Mouse (Mus musculus) cerebellum, postnatal 14 days (tissue): ENCODE data around the gene Smurf1.

Source experiments
- DNase-seq, 2 experiments: peaks; one replicate each; pipeline ENCODE4 v3.0.0; 2021; ENCODE audit warnings: mixed read lengths in 2 of 2

The Smurf1 gene

DNA sequence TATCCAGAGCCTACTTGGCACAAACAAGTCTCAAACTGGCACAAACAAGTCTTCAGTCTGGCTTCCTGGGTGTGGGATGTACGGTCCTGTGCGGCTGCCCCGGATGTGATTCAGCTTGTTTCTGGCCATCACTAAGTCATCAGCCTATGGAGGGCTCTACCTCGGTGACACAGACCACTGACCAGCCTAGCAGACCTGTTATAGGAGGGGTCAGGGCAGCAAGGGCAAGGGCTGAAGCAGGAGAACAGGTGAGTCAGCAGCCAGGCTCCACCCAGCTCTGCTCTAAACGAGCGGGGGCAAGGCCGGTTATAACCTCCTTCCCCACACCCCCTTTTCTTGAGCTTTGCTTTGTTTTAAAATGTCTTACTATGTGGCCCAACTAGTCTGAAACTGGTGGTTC, 11.2 kb downstream of the Smurf1 start:
- DNase-seq, result no peak

DNA sequence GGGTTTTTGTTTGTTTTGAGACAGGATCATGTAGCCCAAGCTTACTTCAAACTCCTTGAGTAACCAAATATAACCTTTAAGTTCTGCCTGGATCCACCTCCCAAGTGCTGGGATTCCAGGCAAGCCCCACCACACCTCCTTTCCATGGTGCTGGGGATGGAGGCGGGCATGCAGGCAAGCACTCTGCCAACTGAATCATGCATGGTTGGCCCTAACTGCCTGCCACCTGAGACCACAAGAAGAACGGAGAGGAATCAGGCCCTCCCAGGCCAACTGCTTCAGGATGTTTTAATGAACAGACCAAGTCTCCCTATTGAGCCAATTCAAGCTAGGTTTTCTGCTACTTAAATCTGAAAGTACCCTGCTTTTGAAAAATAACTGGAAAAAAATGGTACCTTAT, 13.1 kb downstream of the Smurf1 start:
- DNase-seq, result peak in 1 of 2 experiments; percentile 46

DNA sequence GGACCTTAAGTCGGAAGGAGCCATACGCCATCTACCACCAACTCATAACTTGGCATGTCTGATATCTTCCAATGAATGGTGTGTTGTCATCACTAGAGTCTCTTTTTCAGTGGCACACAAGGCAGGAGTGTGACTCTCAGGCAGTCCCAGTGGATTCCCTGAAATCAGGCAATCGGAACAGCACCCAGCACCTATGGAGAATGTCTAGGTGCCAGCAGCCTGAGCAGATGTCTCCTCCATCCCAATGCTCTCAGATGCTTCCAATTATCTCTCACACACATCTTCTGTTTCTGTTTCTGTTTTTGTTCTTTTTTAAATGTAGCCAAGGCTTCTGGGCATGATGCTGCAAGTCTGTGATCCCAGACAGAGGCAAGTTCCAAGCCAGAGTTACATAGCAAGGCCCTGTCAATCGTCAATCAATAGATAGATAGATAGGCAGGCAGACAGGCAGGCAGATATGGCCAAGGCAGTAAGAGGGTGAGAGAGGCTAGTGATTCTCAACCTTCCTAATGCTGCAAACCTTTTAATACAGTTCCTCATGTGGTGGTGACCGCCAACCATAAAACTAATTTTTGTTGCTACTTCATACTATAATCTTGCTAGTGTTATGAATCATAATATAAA, 15.1 kb downstream of the Smurf1 start:
- DNase-seq, result no peak

DNA sequence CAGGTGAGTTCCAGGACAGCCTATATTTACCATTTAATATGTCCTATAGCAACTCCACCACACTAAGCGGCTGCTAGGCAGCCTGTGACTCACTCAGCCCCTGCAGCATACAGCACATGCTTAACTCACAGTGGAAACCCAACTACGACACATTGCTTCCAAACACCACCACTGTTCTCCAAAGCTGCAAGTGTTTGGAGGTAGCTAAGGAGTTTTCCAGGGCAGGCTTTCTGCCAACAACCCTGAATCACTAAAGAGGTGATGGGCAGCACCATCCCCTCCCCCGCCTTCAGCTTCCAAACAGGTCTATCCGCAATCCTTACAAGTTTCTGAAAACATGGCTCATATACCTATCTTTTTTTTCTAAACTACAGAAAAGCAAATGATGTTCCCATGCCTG, 15.8 kb downstream of the Smurf1 start:
- no peak for DNase-seq

DNA sequence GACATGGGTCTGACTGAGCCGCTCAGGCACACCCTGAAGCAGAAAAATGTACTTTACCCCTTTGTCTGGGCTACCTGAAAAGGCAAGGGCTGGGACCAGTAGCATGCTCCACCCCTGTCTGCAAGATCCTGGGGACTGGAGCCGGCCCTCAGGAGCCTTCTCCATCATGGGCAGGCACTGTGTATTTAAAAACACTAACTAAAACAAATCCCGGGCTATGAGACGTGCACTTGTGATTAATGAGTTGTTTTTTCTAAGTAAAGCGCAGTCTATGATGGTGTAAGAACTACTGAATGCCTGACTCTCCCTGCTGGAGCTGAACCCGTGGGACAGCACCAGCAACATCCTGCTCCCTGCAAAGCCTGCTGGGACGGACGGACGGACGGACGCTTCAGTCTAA, 17.2 kb downstream of the Smurf1 start:
- no peak for DNase-seq

DNA sequence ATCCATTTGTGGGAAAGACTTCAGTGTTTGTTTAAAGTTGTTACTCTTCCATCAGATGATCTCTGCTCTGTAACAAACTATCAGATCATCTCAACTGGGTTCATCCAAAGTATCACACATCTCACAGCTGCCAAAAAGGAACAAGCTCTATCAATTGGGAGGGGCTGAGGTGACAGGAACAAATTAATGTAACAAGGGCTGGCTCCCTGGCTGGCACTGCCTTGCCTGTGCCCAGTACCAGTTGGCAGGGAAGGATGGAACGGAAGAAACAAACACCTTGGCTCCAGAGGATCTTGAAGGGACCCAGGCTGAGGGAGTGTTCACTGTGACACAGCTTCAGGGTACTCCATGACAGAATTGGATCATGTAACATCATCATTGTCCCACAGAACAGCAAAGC, 17.6 kb downstream of the Smurf1 start:
- DNase-seq, result no peak

DNA sequence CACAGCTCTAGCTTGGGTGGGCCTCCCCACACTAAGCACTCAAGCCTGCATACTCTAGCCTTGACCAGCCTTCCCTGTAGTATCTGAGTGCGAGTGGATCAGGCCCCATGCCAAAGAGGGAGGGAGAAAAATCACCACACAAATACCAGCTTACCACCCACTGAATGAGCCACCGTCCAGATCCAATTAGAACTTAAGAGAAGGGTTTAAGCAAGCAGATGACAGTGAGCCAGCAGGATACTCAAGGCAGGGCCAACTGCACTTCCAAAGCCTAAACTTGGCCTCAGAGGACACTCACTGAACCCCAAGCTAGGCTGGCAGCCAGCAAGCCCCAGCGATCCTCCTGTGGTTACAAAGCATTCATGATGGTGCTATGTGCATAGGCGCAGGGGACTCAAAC, 19.6 kb downstream of the Smurf1 start:
- peak; percentile 68 to 76 for DNase-seq

DNA sequence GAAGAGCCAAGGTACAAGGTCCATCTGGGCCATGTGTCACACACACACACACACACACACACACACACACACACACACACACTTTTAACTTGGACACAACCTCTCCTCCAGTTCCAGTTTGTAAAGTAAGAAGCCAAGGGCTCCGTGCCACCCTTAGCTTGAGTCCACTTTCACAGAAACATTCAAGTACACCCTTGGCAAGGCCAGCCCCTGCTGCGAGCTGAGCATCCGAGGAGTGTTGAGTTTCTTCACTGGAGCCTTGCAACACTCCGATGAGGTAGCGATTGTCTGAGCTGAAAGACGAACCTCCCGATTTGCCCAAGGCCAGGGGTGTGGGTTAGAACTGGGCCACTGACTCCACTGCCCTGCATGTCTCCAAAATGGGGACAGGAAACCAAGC, 20.7 kb downstream of the Smurf1 start:
- DNase-seq, result no peak

DNA sequence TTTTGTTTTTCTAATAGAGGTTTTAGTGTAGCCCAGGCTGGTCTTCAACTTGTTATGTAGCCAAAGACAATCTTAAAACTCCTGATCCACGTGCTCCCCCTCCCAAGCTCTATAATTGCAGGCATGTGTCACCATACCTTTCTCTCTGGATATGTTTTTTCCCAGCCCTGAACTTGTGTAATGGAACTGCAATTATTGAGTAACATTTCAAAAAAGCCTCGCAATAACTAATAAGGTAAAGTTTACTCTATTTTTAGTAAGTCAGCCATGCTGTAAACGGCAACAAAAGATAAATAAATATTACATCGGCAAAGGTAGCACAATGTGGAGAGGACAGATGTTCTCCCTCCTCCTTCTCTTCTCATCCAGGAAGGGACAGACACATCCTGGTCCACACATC, 21.3 kb downstream of the Smurf1 start:
- DNase-seq, result no peak

DNA sequence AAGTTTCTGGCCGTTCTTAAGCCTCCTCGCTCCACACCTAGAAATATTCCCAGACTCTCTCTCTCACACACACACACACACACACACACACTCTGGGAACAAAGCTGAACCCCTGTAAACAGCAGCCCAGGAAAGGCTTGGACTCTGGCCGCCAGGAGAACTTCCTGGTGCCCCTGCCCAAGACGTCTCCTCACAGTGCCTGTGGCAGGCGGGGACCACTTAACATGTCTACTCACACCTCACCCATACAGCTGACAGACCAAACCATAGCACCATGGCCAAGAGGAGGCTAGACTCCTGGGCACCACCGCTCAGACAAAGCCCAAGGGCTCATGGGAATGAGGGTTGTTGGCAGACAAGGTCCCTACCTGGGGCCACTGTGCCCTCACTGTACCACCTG, 22.3 kb downstream of the Smurf1 start:
- DNase-seq, result no peak

DNA sequence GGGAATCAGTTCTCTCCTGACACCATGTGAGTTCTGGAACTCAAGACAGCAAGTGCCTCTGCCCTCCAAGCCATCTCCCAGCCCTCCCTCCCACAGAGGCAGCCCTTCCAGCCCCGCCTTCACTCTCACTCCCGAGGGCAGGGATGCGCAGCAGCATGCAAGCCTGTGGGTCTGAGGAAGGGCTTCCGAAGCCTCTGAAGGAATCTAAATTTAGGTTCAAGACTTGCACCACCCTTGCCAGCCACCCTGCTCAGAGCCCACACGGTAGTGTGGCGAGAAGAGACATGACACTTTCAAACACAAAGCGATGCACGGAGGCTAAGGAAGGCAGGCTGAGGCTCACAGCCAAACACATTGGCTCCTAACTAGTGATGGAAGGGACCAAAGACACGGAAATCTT, 23.2 kb downstream of the Smurf1 start:
- peak in 1 of 2 experiments; percentile 35 for DNase-seq

DNA sequence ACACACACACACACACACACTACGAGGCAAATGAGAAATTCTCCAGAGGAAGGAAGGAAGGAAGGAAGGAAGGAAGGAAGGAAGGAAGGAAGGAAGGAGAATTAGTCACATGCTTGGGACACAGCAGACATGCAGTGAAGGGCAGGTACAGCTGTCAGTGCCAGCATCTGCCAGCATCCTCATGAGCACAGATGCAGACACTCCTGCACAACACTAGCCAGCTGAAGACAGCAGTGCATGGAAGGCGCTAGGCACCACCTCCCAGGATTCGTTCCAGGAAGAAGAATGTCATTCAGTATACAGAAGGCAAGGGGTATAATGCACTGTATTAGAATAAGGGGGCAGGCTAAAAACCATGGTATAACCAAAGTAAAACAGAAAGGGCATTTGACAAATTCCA, 24.7 kb downstream of the Smurf1 start:
- DNase-seq, result no peak

DNA sequence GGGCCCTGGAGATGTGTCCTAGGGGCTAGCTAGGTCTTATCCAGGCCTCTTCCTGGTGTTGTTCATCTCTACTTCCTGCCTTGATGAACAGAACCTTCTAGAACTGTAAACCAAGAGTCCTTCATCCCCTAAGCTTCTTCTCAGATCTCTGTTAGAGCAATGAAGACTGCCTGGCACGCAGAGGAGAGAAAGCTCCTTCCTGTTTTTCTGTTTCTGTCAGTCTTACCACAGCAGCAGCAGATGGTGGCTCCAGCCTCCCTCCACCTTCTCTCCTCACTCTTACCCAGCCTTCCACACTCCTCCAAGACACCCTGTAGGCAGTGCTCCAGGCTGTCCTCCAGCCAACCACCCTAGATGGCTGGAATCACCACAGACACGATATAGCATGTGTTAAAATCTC, 28.3 kb downstream of the Smurf1 start:
- no peak for DNase-seq

DNA sequence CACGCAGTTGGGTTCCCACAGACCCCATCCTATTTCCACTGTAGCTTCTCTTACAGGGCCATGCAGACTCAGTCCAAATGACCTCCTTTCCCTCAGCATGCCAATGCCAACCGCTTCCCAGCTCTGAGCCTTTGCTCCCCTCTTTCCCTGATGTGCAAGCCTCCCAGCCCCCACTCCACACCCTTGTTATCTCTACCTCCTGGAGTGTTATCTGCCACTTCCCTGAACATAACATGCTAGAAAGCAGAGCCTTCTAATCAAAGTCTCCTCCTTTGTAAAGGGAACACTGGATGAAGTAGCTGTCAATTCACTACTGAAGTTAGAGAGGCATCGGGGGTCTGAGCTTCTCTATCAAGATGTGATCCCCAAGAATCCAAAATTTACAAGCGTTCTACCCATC, 32.2 kb downstream of the Smurf1 start:
- DNase-seq, result no peak

DNA sequence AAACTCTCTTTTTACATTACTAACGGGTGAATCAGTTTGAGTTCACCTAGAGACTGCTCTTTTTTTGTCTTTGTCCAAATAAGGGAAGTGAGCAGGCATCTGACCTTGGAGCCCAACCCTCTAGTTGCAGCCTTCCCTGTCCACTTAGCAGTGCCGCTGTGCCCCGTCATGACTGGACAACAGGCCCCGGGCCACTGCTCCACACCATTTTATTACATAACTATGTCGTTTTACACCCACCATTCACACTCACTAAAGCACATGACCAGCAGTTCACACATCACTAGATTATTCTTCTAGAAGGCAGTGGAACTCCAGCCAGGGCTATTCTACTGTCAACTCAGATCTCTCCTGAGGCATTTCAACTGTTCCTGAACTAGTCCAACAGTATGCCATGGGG, 33.8 kb downstream of the Smurf1 start:
- no peak for DNase-seq

DNA sequence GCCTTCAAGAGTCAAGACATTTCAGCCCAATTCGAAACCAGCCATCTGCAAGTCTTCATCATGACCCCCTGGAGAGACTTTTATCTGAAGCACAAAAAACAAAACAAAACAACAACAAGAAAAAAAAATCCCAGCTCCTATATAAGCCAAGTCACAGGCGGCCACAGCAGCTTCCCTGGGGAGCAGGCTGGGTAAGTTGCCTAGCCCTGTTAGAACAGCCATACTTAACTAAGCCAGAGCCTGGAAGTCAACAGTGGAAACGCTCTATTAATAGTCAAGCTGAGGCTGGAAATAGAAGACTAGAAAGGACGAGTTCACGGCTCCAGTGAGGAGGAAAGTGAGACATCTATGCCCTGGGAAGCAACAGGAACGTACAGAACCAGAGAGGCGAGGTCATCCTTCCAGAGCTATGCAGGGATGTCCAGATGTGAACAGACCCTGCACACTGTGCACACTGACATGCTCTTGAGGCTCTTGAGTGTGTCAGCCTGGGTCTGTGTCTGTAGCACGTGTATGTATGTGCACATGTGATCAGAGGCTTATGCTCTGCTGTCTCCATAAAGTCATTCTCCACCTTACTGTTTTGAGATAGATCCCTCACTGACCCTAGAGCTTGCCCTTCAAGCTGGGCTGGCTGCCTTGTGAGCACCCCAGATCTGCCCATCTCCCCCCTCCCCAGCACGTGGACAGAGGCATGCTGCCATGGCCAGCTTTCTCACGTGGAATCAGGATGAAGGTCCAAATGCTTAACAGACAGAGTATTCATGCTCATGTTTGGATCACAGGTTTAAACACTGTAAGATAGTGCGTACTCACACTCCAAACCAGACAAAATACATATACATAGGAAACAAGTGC, 36.6 kb downstream of the Smurf1 start:
- no peak for DNase-seq

DNA sequence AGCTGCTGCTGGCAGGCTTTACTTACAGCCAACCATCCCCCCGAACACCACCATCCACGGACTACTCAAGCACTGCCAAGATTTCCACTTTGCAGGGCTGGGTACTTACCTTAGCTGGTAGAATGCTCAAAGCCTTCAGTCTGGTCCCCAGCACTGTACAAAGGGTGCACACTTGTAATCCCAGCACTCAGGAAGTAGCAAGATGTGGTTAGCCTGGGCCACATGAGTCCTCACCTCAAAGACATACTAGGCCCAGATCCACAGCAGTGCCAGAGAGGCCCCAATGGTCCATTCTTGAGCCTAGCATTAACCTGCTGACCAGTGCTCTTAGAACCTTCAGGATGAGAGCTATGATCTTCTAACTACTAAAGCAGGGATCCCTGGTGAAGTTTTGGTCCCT, 39.4 kb downstream of the Smurf1 start:
- no peak for DNase-seq

DNA sequence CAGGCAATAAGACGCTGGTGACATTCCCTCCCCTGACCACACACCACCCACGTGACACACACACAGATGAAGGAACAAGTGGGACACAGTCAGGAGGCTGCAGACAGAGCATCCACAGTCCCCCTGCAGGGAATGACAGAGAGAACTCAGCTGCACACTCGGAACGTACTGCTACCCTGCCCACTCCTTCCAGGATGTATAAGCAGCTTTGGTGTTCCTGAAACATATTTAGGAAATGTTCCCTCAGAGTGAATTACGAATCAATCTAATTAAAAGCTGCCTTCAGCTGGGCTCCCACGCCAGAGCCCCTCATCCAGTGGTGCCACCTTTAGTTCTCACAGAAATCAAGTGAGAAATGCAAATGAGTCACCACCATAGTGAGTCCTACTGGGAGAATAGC, 42.3 kb downstream of the Smurf1 start:
- DNase-seq, result no peak

DNA sequence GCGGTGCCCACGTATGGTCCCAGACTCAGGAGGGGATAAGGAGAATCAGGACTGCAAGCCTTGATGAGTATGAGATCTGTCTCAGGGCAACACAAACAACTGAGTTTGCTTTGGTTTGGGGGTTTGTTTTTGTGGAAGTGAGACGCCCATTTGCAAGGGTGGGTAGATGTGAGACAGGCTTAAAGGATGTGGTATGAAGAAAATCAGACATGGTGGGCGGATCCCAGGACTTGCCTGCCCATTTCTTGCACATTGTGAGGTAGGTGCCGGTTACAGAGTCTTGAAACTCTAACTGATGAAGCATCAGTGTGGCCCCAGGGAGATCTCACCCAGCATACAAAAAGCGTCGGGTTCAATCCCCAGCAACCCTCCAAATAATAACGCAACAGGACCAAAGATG, 45.9 kb downstream of the Smurf1 start:
- no peak for DNase-seq

DNA sequence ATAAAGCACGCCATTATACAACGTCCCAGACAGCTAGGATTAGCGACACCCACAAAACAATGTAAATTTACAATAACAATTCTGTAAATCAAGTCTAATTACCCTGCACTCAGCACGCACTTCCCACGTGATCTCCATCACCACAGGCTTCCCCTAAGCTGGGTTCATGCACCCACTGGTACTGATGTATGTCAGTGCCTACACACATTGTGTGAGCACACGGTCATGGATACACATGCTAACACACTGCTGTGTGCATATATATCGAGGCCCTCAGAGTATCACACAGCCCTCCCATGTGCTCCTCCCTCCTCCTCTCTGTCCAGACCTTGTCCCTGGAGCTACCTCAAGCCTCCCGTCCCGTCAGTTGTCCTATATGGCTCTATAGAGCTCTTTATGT, 46.5 kb downstream of the Smurf1 start:
- no peak for DNase-seq

DNA sequence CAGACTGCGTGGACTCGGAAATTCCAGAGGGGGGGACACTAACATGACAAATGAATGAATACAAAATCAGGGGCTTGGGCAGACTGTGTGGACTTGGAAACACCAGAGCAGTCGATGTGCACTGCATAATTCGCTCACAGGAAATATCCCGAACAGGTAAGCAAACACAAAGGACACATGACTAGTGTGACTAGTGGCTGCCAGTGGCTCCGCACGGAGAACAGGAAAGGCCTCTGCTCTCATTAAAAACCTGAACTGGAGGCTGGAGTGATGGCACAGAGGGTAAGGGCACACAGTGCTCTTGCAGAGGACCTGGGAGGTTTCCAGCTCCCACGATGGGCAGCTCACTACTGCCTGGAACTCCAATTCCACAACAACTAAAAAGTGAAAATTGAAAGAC, 47.4 kb downstream of the Smurf1 start:
- no peak for DNase-seq

DNA sequence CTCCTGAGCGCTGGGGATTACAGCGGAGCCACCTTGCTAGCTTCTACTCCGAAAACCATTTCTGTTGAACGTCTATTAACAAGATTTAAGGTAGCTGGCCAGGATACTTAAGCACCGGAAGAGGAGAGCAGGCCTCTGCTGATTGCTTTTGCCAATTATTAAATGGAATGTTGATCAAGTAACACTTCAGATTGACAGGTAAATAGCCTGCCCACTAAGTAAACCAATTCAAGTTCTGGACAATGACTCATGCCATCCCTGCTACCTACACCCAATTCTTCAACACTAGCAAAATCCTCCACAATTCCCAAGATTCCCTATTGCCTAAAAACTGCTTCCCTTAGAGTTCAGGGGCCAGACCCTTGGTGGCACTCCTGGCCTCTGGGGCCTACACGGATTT, 48.5 kb downstream of the Smurf1 start:
- DNase-seq, result no peak

DNA sequence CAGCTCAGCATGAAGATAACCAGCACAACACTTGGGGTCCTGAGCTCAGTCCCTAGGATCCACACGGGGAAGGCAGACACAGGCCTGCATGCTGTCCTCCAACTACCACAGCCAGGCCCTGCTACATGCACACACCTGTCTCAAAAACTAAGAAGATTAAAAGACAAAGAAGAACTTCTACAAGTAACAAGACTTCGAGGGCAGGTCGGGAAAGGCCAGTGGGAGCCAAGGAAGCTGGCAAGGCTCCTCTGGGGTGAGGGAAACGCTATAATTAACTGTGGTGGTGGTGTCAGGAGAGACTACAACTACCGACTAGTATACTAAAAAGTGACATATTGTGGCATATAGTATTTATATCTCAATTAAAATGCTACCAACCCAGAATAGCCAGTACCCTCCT, 49.8 kb downstream of the Smurf1 start:
- no peak for DNase-seq

DNA sequence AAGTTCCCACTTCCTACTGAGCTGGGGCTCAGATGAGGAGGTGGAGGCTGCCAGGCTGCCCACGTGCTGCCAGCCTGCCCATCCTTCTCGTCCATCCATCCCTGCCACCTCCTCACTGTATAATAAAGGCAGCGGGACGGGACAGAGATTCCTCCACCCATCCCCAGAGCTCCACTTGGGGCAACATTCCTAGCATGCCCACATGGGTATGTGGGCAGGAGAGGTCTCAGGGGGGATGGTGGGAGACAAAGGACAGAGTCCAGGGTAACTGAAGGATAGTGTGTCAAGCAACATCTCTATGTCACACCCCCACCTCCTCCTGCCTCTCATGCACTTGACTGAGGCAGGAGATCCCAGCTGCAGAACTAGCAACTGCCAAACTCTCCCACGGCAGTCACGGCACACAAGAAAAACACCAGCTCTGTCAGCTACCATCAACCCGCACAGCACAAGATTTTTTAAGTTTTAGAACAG, 51.2 kb downstream of the Smurf1 start:
- DNase-seq, result peak; percentile 38 to 53

DNA sequence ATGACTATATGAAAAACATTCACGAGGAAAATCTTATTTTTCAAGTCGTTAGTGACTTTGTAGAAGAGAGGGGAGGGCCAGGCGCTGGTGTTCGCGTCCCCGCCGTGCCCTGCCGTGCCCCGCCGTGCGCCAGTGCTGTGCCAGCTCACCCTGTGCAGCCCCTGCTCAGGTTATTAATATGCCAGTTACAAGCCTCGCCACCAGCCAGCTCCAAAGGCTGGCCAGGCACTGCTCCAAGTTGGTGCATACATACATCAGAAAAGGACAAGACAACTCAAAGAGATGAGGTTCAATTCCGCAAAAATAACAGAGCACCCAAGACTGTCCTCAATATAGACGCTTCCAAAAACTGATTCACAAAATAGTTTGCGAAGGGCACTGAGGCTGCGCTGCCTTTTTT, 51.7 kb downstream of the Smurf1 start:
- peak; percentile 71 to 82 for DNase-seq
